19 mouse cellular contexts compared by ENCODE assay signal in the genomic region with DNA sequence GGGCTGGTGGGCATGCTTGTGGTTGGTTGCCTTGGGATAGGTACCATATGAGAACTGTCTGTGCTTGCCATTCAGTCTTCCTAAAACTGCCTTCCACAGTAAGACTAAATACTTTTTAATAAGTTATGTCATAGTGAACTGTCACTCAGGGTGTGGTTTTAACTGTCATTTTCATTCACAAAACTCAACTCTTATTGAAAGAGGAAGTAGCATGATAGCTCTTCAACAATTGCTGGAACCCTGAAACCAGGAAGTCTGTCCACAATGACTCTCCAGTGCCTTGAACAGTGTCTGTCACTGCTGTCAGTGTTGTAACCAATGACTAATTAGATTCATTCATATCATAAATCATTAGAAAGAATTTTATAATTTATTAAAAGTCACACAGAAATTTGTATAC.
DNase-seq lines count a peak whose midpoint lies in the region; ATAC-seq and TF ChIP-seq lines count a peak whose summit lies in the region.
"Had no signal": no experiment of that assay in that cellular context is flagged by ENCODE, and none has a peak within 500 bp of the region (broad histone marks: within the 10 kb centered on the region; RNA-seq: fewer than 3 reads in every experiment).

No protein-coding gene starts in this region.

- H3K36me3 ChIP-seq in MEL (ENCODE audit: control insufficient read depth in 1 of 2, insufficient read depth in 2 of 2, low read length in 2 of 2) = peaks cover 0 to 8% of the 10 kb centered on the region in 2 experiments; a peak in 1 of 4 replicates
- H3K36me3 ChIP-seq in liver, postnatal 0 days (replicated peaks; ENCODE audit: insufficient read depth, low read length) = no peaks in the 10 kb centered on the region
- H3K36me3 ChIP-seq in midbrain, embryonic 10.5 days = no peaks in the 10 kb centered on the region
- H3K36me3 ChIP-seq: embryonic facial prominence, embryonic 13.5 days; heart, embryonic 13.5 days; liver, embryonic 15.5 days had no signal

- no peaks in the 10 kb centered on the region for H3K79me2 ChIP-seq in MEL (ENCODE audit: control insufficient read depth, insufficient read depth, low read length, poor library complexity)

- H3K27me3 ChIP-seq in MEL (ENCODE audit: control insufficient read depth in 1 of 2, insufficient read depth in 2 of 2, low read length in 2 of 2) = no peaks in the 10 kb centered on the region
- H3K27me3 ChIP-seq in liver, postnatal 0 days (ENCODE audit: insufficient read depth, low read length) = no peaks in the 10 kb centered on the region
- H3K27me3 ChIP-seq in midbrain, embryonic 10.5 days (ENCODE audit: low read depth, poor library complexity, severe bottlenecking) = no peaks in the 10 kb centered on the region
- H3K27me3 ChIP-seq: embryonic facial prominence, embryonic 13.5 days; heart, embryonic 13.5 days; liver, embryonic 15.5 days had no signal

- no peak overlapping the region for H3K4me2 ChIP-seq in liver, postnatal 0 days (ENCODE audit: low read depth, low read length)
- H3K4me2 ChIP-seq: embryonic facial prominence, embryonic 13.5 days; heart, embryonic 13.5 days; hindbrain, embryonic 14.5 days; liver, embryonic 15.5 days had no signal

- H3K9me3 ChIP-seq in MEL (replicated peaks; ENCODE audit: insufficient read depth, low read length) = no peaks in the 10 kb centered on the region
- H3K9me3 ChIP-seq in liver, postnatal 0 days (ENCODE audit: low read length) = no peaks in the 10 kb centered on the region
- no peaks in the 10 kb centered on the region for H3K9me3 ChIP-seq in midbrain, embryonic 10.5 days (replicated peaks)
- H3K9me3 ChIP-seq: embryonic facial prominence, embryonic 13.5 days; heart, embryonic 13.5 days; liver, embryonic 15.5 days had no signal

- no peak for TF ChIP-seq CTCF in MEL (IDR thresholded peaks at IDR 0.05 in 2 of 3, conservative IDR thresholded peaks at IDR 0.05 in 1 of 3; ENCODE audit: control insufficient read depth in 1 of 3, insufficient read depth in 1 of 3, low read depth in 2 of 3, low read length in 3 of 3, poor library complexity in 1 of 3, severe bottlenecking in 1 of 3)
- no peak for TF ChIP-seq CTCF in liver, postnatal 0 days (IDR thresholded peaks at IDR 0.05; ENCODE audit: low read depth)

- peak; percentile 7 for DNase-seq in lung, postnatal 25 days (ENCODE audit: low spot score)
- DNase-seq in lung, postnatal 14 days = no peak
- DNase-seq in MEL (ENCODE audit: low read depth, low spot score) = peak; percentile 86
- no peak for DNase-seq in liver, postnatal 0 days
- DNase-seq in midbrain, embryonic 10.5 days (ENCODE audit: low spot score) = no peak
- no peak for DNase-seq in adrenal gland, adult 8-10 months
- no peak for DNase-seq in layer of hippocampus, postnatal 36 days
- DNase-seq: cerebellum, adult 2 months; gastrocnemius, adult 2 months; kidney, postnatal 4 days; layer of hippocampus, adult 9-11 months; right cerebral cortex, postnatal 25 days had no signal

- TF ChIP-seq RAD21 in MEL (IDR thresholded peaks at IDR 0.05; ENCODE audit: low read depth, low read length) = no peak

- H3K27ac ChIP-seq in MEL (ENCODE audit: control insufficient read depth, low read depth, low read length) = peak overlapping the region; percentile 81
- H3K27ac ChIP-seq in liver, postnatal 0 days (ENCODE audit: low read depth) = no peak overlapping the region
- H3K27ac ChIP-seq in midbrain, embryonic 10.5 days (replicated peaks) = no peak overlapping the region
- H3K27ac ChIP-seq: embryonic facial prominence, embryonic 13.5 days; gastrocnemius, adult 2 months; heart, embryonic 13.5 days; hindbrain, embryonic 14.5 days; liver, embryonic 15.5 days; stomach, postnatal 0 days had no signal

- peak; percentile 61; the same call in 1 of the 2 replicates for ATAC-seq in liver, postnatal 0 days
- ATAC-seq: forebrain, embryonic 16.5 days; midbrain, embryonic 16.5 days had no signal

- peak; percentile 87 to 88 for TF ChIP-seq EP300 in MEL (IDR thresholded peaks at IDR 0.05; ENCODE audit: low read depth in 1 of 2, low read length in 2 of 2)
- TF ChIP-seq EP300 in liver, postnatal 0 days (IDR thresholded peaks at IDR 0.05; ENCODE audit: low read depth) = no peak

- H3K4me3 ChIP-seq in MEL (ENCODE audit: control insufficient read depth in 1 of 2, insufficient read depth in 1 of 2, low read depth in 2 of 2, low read length in 2 of 2) = no peak overlapping the region
- no peak overlapping the region for H3K4me3 ChIP-seq in liver, postnatal 0 days (ENCODE audit: low read depth, low read length)
- H3K4me3 ChIP-seq in midbrain, embryonic 10.5 days = no peak overlapping the region
- H3K4me3 ChIP-seq: embryonic facial prominence, embryonic 13.5 days; gastrocnemius, adult 2 months; heart, embryonic 13.5 days; liver, embryonic 15.5 days had no signal

- H3K9ac ChIP-seq in MEL (ENCODE audit: control insufficient read depth, low read depth, low read length, poor library complexity, severe bottlenecking) = no peak overlapping the region
- no peak overlapping the region for H3K9ac ChIP-seq in liver, postnatal 0 days (replicated peaks)
- H3K9ac ChIP-seq: embryonic facial prominence, embryonic 13.5 days; heart, embryonic 13.5 days; hindbrain, embryonic 14.5 days; liver, embryonic 15.5 days had no signal

- H3K4me1 ChIP-seq in MEL (ENCODE audit: control insufficient read depth in 1 of 2, insufficient read depth in 2 of 2, low read length in 2 of 2) = peaks cover 10 to 18% of the 10 kb centered on the region in 2 experiments; a peak in 3 of 4 replicates
- H3K4me1 ChIP-seq in liver, postnatal 0 days (ENCODE audit: insufficient read depth) = no peaks in the 10 kb centered on the region
- H3K4me1 ChIP-seq in midbrain, embryonic 10.5 days = no peaks in the 10 kb centered on the region
- H3K4me1 ChIP-seq: embryonic facial prominence, embryonic 13.5 days; heart, embryonic 13.5 days; liver, embryonic 15.5 days had no signal

- TF ChIP-seq POLR2A in MEL (IDR thresholded peaks at IDR 0.05; ENCODE audit: control insufficient read depth in 1 of 2, insufficient read depth in 1 of 2, low read depth in 1 of 2, low read length in 2 of 2, poor library complexity in 1 of 2) = no peak

TF ChIP-seq in MEL, 35 proteins besides CTCF, POLR2A, EP300 and RAD21:
- TF ChIP-seq ELF1 (IDR thresholded peaks at IDR 0.05; ENCODE audit: low read depth, low read length) (peak; percentile 91), MYB (IDR thresholded peaks at IDR 0.05; ENCODE audit: low read depth, low read length) (peak; percentile 92), MAX (IDR thresholded peaks at IDR 0.05; ENCODE audit: low read length) (no peak), MYC (IDR thresholded peaks at IDR 0.05; ENCODE audit: low read depth, low read length) (0 out of 2 replicates have a peak, but pooled peaks have one; percentile 36), MXI1 (IDR thresholded peaks at IDR 0.05; ENCODE audit: low read depth, low read length) (0 out of 2 replicates have a peak, but pooled peaks have one; percentile 40), GATA1 (IDR thresholded peaks at IDR 0.05; ENCODE audit: low read depth, low read length) (no peak), SIN3A (IDR thresholded peaks at IDR 0.05; ENCODE audit: low read length) (peak; percentile 75), HCFC1 (IDR thresholded peaks at IDR 0.05; ENCODE audit: low read depth, low read length) (0 out of 2 replicates have a peak, but pooled peaks have one; percentile 38), TBP (IDR thresholded peaks at IDR 0.05; ENCODE audit: low read depth, low read length) (peak; percentile 50; the same call in 1 of the 2 replicates), ETS1 (IDR thresholded peaks at IDR 0.05; ENCODE audit: low read depth, low read length) (peak; percentile 95), TCF12 (IDR thresholded peaks at IDR 0.05; ENCODE audit: low read depth, low read length) (peak; percentile 32; the same call in 1 of the 2 replicates)
TF ChIP-seq in MEL: peak in this region for 9.

Comparison
In these comparisons a context has a peak if more than half of its experiments do, and no peak if none do; other contexts are left out.
1. DNase-seq: peak in lung, postnatal 25 days (single experiment) and MEL (single experiment); none in lung, postnatal 14 days (single experiment), liver, postnatal 0 days (single experiment), midbrain, embryonic 10.5 days (single experiment), adrenal gland, adult 8-10 months (single experiment) and layer of hippocampus, postnatal 36 days (0 of 2).